Mouse (Mus musculus) Muller cell, postnatal 12 days (primary cell): ENCODE data around the gene Mrpl24.
A peak's percentile ranks its signal among the peaks of the same experiment; 100 is the strongest.
"Not testable (repeated sequence)": the region's sequence is repeated elsewhere in the genome, so short reads cannot be mapped to it uniquely, and the experiment has no call there.

Source experiments
- DNase-seq: peaks from one replicate; pipeline ENCODE4 v3.0.0-alpha.2; 2015; ENCODE audit errors: inconsistent ontology term

Mrpl24 gene

DNA sequence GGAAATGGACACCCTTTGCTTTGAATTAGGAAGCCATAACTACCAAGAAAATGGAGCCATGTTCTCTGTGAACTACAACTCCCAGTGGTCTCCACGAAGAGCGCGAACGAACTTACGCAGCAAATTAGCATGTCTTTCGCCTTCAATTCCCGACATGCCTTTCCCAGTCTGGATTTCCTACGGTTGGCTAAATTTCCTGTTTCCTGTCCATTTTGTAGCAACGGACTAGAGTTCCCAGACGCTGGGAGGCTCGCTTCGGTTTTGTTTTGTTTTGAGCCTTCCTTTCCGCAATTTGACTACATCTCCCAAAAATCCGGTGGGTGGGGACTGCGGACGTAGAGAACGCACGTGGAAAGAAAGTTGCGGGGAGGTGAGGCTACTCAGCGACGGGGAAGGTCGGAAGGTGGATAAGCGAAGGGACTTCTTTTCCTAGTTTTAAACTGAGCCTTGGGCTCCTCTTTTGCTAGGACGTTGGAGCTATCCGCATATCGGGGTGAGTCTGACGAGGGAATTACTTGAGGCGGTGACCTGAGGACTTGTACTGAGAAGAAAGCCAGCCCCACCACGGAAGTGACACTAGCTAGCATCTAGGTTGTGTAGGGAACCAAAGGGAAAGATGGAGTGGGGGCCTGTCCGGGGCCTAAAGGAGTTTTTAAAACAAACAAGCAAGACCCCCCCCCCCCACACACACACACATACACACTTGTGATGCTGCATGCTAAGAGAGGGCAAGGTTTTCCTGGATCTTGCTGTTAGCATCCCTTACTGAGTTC is at the start of gene Mrpl24:
TSS of gene Mrpl24 (plus strand) at position 171 of the 773 bp plus-strand sequence.
- peak; percentile 91 for DNase-seq

DNA sequence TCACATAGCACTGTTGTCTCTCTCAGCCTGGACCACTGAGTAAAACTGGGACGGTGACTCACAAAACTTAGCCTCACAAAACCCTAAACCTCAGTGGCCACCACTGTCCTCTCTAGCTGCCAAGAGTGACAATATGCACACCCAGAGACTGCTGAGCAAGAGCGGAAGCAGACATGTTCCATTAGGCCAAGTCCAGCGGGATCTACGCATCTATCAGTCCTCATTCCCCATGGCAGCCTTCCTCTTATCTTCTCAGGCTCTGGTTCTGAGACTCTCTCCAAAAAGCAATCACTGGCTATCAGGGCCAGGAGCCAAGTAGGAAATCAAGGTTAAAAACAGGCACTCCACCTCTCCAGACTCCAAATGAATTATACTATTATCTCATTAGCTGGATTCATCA is 41.6 kb upstream of the Mrpl24 start:
- DNase-seq = peak; percentile 2

DNA sequence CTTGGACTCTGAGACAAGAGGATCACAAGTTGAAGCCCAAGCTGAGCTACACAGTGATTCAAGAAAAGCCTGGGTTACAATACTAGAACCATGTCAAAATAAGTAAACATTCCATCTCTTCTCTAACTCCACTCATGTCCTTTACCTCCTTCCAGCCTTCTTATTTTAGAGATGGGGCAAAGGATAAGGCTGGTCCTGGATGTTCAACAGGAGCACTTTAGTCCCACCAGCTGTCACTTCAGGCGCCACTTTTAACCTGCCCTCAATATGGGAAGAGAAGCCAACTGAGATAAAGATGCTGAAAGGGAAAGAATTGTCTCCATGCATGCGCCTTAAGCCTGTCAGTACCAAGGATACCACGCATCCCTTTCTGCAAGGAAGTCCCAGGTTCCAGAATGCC is 35.0 kb upstream of the Mrpl24 start:
- no peak for DNase-seq

DNA sequence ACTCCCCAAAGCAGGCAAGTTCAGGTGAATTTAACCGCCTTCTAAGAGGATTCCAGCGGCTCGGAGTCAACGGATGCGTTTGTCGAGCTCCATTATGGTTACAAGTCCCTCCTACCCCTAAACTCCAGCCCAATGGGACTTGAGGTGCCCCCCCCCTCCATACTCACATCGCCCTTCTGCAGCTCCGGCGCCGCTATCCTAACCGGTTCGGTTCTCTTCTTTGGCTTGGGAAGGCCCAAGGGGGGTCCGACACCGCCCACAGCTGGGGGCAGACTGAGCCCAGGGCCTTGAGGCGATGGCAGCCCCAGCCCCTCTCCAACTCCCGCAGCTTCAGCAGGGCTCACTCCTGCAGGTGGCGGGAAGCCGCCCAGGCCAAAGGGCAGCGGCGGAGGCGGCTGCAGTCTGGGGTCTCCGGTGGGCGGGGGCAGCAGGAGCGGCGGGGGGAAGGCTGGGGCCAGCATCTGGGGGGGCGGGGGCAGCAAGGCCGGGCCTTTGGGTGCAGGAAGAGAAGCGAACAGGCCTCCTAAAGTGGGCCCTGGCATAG is 34.5 kb upstream of the Mrpl24 start:
- DNase-seq = peak; percentile 66

DNA sequence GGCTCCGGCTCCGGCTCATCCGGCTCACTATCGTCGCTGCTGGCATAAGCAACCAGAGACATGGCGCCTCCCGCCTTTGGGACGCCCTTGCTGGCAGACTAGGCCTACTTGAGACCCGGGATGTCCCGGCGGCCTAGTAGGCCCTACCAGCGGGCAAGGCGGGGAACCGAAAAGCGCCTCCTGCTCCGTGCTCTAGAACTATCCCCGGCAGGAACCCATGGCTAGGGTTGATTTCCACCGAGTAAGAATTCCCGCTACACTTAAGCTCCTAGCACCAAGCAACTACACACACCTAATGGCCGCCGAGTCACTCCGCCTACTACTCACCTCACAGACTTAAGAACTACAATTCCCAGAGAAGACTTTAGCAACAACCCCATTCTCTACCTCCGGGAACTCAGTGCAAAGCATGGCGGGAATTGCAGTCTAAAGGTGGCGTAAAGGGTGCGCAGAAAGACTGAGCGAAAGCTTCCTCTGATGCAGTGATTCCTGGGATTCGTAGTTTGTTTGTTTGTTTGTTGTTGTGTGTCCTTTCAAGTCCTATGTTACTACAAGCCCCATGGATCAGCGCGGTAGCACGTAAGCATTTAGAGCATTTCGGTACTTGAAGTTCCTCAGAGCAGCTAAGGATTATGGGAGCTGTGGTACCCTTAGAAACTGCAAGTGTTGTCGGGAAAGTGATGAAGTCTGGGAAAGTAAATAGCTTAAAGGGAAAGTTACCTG is 33.9 kb upstream of the Mrpl24 start, which contains the start of gene Prcc:
TSS of gene Prcc (minus strand) at position 328 of the 723 bp plus-strand sequence.
- DNase-seq = peak; percentile 99

DNA sequence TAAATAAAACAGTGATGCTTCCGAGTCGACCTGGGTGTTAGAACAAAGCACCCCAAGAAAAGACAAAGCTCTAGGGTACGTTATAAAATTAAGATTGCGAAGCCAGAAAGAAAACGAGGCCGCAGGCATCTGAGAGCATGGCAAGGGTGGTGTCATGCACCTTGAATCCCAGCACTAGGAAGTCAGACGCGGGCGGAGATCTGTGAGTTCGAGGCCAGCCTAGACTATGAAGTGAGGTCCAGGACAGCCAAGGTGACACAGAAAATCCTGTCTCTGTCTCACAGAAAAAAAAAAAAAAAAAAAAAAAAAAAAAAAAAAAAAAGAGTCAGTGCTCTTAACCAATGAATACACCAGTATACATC is 33.3 kb upstream of the Mrpl24 start:
- DNase-seq = no peak

DNA sequence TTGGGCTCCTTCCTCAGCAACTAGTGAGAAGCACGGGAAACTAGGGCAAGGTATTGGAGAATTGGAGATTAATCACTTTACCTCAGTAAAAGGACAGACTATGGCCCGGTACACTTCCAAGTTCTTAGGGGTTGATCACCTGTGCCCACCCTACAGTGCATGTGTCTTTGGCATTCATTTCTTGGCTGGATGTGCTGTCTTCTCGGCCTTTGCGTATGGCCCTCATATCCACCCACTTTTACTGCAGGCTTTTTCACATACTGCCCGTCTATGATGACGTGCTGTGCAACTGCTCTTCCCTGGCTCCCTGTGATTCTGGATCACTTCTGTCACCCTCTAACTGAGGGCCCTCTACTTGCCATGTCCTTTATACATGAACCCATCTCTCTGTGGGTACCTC is 32.9 kb upstream of the Mrpl24 start:
- no peak for DNase-seq

DNA sequence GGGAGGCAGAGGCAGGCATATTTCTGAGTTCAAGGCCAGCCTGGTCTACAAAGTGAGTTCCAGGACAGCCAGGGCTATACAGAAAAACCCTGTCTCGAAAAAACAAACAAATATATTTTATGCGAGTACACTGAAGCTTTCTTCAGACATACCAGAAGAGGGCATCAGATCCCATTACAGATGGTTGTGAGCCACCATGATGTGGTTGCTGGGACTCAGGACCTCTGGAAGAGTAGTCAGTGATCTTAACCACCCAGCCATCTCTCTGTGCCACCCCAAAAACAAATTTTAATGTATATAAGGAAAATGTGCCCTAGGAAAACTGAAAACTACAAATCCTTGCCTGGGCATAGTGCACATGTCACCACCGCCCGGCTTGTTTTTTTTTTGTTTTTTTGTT is 31.9 kb upstream of the Mrpl24 start:
- not testable (repeated sequence) for DNase-seq

DNA sequence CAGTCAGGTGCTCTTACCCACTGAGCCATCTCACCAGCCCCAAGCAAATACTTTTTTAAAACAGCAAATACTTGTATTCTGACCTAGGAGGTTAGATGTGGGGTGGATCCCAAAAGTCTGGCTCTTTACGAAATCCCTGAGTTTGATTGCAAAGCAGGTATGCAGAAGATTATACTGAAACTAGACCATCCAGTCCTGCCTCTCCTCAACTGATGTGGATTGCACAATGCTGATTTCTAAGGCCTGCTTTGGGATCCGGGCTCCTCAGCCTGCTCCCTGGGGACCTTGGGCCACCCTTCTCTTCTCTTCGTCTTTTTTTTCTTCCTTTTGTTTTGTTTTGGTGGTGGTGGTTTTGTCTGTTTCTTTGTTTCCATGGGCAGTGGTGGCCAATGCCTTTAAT is 27.8 kb upstream of the Mrpl24 start:
- no peak for DNase-seq

DNA sequence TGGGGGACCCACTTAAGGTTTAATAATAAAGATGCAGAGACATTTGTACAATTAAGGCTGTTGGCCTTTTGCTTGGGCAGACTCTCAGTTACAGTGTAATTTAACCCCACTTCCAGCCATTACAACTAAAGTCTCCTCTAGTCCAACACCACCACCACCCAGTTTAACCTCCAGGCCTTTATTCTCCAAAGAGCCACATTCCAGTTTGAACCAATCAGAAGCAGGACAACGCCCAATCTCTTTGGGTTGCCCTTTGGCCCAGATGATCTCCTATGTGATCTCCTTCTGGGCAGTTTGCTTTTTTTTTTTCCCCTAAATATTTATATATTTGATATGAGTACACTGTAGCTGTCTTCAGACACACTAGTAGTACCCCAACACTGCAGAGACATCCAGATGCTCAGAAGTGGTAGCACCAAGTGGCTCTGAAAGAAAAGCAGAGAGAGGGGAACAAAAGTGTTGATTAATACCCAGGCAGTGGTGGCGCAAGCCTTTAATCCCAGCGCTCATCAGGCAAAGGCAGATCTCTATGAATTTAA is 25.9 kb upstream of the Mrpl24 start:
- no peak for DNase-seq

DNA sequence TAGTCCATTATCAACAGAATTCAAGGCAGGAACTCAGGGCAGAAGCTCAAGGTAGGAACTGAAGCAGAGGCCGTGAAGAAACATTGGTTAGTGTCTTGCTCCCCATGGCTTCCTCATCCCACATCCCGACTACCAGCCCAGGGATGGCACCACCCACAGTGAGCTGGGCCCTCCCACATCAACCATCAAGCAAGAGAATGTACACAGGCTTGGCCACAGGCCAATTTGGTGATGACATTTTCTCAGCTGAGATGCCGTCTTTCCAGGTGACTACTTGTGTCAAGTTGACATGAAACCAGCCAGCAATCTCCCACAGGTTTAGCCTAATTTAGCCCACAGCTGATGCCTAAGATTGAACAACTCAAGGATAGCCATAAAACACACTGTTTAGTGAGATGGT is 20.0 kb upstream of the Mrpl24 start:
- no peak for DNase-seq

DNA sequence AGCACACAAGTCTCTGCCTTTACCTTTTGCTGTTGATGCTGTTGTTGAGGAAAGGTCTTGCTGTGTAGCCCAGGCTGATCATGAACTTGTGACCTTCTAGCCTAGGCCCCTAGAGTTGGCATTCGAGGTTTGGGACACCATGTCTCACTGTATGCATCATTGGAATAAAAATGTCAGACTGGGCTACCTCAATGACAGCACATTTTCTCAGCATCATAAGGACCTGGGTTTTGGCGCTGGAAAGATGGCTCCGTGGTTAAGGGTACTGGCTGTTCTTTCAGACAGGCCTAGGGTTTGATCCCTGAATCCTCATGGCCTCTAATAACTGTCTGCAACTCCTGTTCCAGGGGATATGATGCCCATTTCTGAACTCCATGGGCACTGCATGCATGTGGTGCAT is 19.5 kb upstream of the Mrpl24 start:
- DNase-seq = no peak

DNA sequence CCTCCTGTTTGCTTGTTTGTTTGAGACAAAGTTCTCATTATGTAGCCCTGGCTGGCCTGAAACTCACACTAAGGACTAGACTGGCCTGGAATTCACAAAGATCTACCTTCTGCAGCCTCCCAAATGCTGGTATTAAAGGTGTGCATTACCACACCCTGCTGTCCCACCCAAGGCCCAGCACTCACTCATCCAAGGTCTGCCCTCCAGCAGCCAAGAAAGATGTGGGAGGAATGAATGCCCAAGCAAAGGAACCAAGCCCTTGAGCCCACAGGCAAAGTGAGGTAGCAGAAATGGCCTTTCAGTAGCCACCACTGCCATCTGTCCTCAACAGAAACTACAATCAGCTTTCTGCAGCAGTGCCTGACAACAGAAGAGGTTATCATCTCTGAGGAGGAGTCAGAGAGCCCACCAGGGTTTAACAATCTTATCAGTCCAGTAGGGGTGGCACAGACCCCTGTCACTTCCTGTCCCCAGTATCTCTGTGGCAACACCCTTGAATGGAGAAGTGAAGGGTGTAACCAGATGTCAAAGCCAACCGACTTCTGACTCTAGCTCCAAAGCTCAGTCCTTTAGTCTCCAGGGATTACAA is 18.2 kb upstream of the Mrpl24 start:
- no peak for DNase-seq

DNA sequence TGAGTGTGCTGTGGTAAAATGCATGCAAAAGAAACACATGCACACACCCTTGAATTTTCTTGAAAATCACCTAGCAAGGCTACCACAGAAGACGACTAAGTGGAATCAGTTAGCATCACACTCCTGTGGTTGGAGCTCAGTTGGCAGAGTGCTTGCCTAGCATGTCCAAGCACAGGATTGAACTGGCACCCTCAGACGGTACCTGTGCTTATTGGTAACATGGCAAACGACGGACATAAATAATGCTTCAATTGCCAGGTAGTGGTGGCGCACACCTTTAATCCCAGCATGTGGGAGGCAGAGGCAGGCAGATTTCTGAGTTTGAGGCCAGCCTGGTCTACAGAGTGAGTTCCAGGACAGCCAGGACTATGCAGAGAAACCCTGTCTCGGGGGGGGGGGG is 17.3 kb upstream of the Mrpl24 start:
- DNase-seq = not testable (repeated sequence)

DNA sequence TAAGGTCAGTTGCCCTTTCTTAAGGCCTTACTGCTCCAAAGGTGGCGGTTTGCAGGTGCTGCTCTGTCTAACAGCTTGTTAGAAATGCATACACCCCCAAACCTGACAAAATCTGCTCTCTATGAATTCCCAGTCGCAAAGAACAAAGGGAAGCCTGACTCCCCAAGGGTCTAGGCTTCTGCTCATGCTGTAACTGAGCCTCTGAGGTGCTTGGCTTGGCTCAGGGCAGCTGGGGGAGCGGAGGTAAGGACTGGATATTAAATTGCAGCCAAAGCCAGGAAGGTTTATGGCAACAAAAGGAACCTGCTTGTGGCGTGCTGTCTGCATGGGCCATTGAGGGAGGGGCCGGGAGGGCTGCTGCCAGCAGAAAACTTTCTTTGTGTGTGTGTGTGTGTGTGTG is 15.5 kb upstream of the Mrpl24 start:
- DNase-seq = no peak

DNA sequence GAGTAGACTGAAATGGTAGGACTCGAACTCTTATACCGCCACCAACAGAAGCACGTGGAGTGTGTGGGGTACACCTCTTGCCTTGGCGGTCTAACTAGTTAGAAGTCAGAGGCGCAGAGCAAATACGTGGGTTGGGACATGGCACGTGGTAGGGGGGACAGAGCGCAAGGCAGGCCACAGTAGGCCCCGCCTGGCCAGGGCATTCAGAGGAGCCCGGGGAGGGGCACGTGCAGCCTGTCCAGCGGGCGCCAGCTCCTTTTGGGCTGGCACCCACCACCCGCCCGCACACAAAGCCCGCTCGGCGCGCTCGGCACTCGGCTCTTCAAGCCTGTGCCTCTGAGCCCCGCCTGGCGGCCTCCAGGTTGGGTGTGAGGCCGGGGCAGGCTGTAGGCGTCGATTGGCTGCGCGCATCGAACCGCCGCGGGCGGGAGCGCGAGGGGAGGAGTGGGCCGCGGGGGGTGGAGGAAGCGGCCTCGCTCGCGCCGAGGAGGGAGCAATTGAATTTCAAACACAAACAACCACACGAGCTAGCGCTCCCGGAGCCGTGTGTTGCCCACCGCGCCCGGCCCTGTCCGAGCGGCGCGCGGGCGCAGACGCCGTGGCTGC is 13.3 kb upstream of the Mrpl24 start, which contains the start of gene Hdgf:
TSS of gene Hdgf (plus strand) at position 442 of the 606 bp plus-strand sequence.
- DNase-seq = peak; percentile 99

DNA sequence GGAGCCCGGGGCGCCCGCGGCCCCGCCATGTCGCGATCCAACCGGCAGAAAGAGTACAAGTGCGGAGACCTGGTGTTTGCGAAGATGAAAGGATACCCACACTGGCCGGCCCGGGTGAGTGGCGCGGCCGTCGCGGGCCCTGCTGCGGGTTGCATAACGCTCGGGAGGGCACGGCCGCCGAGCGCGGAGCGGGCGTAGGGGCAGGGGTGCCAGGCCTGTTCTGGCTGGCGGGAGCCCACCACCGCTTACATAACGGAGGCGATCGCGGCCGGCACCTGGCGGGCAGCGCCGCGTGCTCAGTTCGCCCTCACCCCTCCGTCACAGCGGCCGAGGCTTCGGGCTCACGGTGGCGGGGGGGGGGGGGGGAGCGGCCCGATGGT is 12.7 kb upstream of the Mrpl24 start:
- peak; percentile 77 for DNase-seq

DNA sequence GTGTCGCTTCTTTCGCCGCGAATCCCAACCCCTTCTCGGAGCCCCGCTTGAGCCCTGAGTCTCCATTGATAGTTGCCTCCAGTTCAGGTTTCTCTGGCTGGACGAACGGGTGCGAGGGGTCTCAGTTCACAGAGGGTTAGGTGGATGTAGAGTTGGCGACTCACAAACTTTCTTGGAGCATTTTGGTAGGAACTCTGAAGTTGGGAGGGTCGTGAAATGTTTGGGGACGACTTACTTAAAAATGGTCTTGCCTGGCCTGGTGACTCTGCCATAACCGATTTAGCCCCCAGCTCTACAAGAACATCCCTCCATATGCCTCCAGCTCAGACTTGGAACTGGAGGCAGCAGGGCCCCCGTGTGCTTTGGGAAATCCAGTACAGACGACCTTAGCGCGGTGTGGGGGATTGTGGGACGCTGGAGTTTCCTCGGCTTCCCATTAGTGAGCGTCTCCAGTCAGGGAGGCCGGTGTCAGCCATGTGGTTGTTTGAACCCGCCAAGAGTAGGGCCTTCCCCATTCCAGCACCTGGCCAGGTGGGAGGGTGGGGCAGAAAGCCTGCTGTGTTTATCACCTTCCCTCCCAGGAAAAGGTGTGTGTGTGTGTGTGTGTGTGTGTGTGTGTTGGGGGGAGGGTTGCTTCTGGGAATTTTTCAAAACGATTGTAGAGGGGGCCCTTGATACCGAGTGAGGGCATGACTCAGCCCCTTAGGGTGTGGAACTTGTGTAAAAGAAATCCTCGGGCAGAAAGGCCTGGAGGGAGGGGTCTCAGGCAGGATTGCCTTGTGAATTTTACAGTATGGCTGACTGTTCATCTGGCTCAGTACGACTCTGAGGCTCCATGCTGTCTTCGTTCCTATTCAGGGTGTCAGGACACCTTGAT is 12.1 kb upstream of the Mrpl24 start:
- DNase-seq = peak; percentile 60

DNA sequence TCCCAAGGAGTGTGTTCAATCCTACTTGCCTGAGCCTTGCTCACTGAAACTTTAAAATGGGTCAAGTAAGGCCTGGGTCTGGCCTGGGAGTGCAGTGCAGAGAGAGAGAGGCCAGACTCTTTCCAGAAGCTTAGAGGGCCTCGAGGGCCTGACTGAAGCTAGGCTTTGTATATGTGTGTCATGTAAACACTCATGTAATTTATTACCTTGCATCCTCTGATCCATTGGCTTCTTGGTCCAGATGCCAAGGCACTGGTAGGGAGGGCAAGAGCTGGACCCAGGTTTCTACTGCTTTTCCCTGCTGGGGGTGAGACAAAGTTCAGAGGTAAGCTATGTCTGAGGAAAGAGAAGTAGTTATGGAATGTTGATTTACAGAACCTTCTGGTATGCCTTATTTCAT is 11.4 kb upstream of the Mrpl24 start:
- DNase-seq = no peak

DNA sequence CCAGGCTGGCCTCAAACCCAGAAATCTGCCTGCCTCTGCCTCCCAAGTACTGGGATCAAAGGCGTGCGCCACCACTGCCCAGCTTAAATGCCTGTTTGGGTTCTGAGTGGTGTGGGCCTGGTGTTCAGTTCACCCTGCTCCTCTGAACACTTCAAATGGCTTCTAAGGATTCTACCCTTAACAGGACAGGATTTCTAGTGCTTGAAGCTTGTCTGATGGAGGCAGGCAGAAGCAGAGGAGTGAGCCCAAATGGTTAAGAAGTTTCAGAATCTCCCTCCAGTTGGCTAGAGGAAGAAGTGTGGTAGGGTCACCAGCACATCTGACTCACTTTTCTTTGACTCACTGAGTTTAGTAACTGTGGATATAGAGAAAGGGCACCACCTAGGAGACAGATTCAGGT is 9.9 kb upstream of the Mrpl24 start:
- DNase-seq = no peak

DNA sequence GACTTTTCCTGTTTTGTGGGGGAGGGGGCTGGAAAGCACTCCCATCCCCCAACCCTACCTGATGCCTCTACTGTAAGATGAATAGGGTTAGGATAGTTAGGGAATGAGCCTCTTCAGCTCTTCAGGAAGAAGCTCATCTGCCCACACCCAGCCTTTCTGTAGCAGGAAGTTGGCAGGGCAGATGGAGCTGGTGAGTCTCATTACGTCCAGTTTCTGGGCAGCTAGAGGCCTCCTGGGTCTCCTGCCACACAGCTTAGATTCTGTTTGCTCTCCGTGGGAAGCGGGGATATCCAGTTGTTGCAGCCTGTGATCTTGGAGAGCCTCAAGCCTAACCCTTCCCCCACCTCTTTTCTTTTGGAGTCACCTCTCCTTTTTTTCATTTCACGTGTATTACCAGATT is 9.4 kb upstream of the Mrpl24 start:
- peak; percentile 69 for DNase-seq
